Mouse (Mus musculus) retina, adult 2 months (tissue): ENCODE results near the gene Plcxd2.

ENCODE experiments used
- DNase-seq: peaks from one replicate; pipeline ENCODE4 v3.0.0-alpha.2; 2012; ENCODE audit warnings: low read depth, low spot score

Gene Plcxd2

GRCm38 (mm10) chr16:46010153-46010905, at the start of gene Plcxd2:
Plcxd2 (minus strand) TSS chr16:46010218.
- DNase-seq, result peak; percentile 90

- no peak for DNase-seq
Measured at GRCm38 (mm10) chr16:46046906-46047305, 36.9 kb upstream of the Plcxd2 start.

GRCm38 (mm10) chr16:46036261-46036660, 26.2 kb upstream of the Plcxd2 start:
- no peak for DNase-seq

- no peak for DNase-seq
Measured at GRCm38 (mm10) chr16:46033896-46034295, 23.9 kb upstream of the Plcxd2 start.

- no peak for DNase-seq
Measured at GRCm38 (mm10) chr16:46022958-46023491, 13.0 kb upstream of the Plcxd2 start.

GRCm38 (mm10) chr16:46022189-46022928, 12.3 kb upstream of the Plcxd2 start:
- peak; percentile 50 for DNase-seq

- no peak for DNase-seq
Measured at GRCm38 (mm10) chr16:46021302-46021701, 11.3 kb upstream of the Plcxd2 start.

GRCm38 (mm10) chr16:46020396-46020795, 10.4 kb upstream of the Plcxd2 start:
- DNase-seq, result no peak

- no peak for DNase-seq
Measured at GRCm38 (mm10) chr16:46019799-46020198, 9.8 kb upstream of the Plcxd2 start.

- no peak for DNase-seq
Measured at GRCm38 (mm10) chr16:46019359-46019758, 9.3 kb upstream of the Plcxd2 start.

GRCm38 (mm10) chr16:46011696-46012095, 1.7 kb upstream of the Plcxd2 start:
- DNase-seq, result no peak

GRCm38 (mm10) chr16:46010906-46011220, 845 bp upstream of the Plcxd2 start:
- DNase-seq, result no peak

GRCm38 (mm10) chr16:46009717-46010116, 301 bp downstream of the Plcxd2 start:
- peak; percentile 43 for DNase-seq

- DNase-seq, result no peak
Measured at GRCm38 (mm10) chr16:46008766-46009165, 1.3 kb downstream of the Plcxd2 start.

GRCm38 (mm10) chr16:46008036-46008605, 1.9 kb downstream of the Plcxd2 start:
- no peak for DNase-seq

GRCm38 (mm10) chr16:46006261-46006660, 3.8 kb downstream of the Plcxd2 start:
- DNase-seq, result no peak

- DNase-seq, result no peak
Measured at GRCm38 (mm10) chr16:46001550-46002166, 8.4 kb downstream of the Plcxd2 start.

- no peak for DNase-seq
Measured at GRCm38 (mm10) chr16:46000976-46001375, 9.0 kb downstream of the Plcxd2 start.

GRCm38 (mm10) chr16:45999374-46000191, 10.4 kb downstream of the Plcxd2 start:
- peak; percentile 47 for DNase-seq

GRCm38 (mm10) chr16:45998231-45998630, 11.8 kb downstream of the Plcxd2 start:
- no peak for DNase-seq
